Mouse (Mus musculus): Measurements from ENCODE around the gene Gm5725. TPM values are rescaled to one million over a fixed set of nuclear protein-coding genes. Genes with fewer than 3 reads are reported as not detected.
"Not testable (repeated sequence)": the region's sequence is repeated elsewhere in the genome, so short reads cannot be mapped to it uniquely, and the experiment has no call there.

Gm5725 gene
- not detected in 2 replicates for polyA plus RNA-seq (2014; fragmentation: Nextera tagmentation; extraction: Ambion mirVana)

GRCm38 (mm10) chr7:21844167-21844566 is at the start of gene Gm5725:
Gene Gm5725, minus strand, starts transcription at chr7:21844267.
- H3K4me2 ChIP-seq (replicated peaks; ENCODE audit: low read depth, low read length); H3K4me1 ChIP-seq (ENCODE audit: control insufficient read depth, insufficient read depth, low read length); H3K27me3 ChIP-seq (ENCODE audit: control insufficient read depth, insufficient read depth, low read length); H3K9ac ChIP-seq (replicated peaks; ENCODE audit: low read depth, low read length); H3K27ac ChIP-seq (ENCODE audit: low read length); ATAC-seq (ENCODE audit: insufficient number of reproducible peaks, insufficient read depth, low FRiP score, low read depth); H3K9me3 ChIP-seq (ENCODE audit: control insufficient read depth, low read depth, low read length); H3K4me3 ChIP-seq (ENCODE audit: low read depth, low read length); H3K36me3 ChIP-seq (ENCODE audit: control insufficient read depth, insufficient read depth, low read length): not testable (repeated sequence)
- no CpG with 5 or more reads among the region's 1 CpGs for WGBS

DNA sequence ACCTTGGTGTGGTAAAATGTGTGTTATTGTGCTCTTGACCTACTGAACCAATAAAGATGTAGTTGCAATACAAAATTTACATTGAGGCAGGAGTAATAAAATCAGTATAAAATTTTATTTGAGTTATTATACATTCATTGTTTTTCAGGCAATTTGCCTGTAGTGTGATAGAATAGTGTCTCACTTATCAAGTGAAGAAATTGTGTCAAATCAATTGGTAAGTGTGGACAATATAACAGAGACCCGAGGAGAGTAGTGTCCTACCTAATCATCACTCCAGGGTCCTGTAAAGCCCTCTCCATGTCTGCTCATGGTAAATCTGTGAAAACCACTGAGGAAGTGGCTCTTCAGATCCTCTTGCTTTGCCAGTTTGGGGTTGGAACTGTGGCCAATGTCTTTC is 12.0 kb downstream of the Gm5725 start, which contains the start of gene Vmn1r135:
Vmn1r135 (plus strand) TSS at position 301 of the 400 bp plus-strand sequence.
- H3K27me3 ChIP-seq (ENCODE audit: control insufficient read depth, insufficient read depth, low read length); H3K4me1 ChIP-seq (ENCODE audit: control insufficient read depth, insufficient read depth, low read length); H3K9ac ChIP-seq (replicated peaks; ENCODE audit: low read depth, low read length); H3K27ac ChIP-seq (ENCODE audit: low read length); H3K4me3 ChIP-seq (ENCODE audit: low read depth, low read length); H3K36me3 ChIP-seq (ENCODE audit: control insufficient read depth, insufficient read depth, low read length); ATAC-seq (ENCODE audit: insufficient number of reproducible peaks, insufficient read depth, low FRiP score, low read depth); H3K4me2 ChIP-seq (replicated peaks; ENCODE audit: low read depth, low read length); H3K9me3 ChIP-seq (ENCODE audit: control insufficient read depth, low read depth, low read length): not testable (repeated sequence)
- WGBS: no CpG with 5 or more reads among the region's 1 CpGs

GRCm38 (mm10) chr7:21796628-21797027 is 47.4 kb downstream of the Gm5725 start, which contains the start of gene Gm4177:
Gene Gm4177, minus strand, starts transcription at chr7:21796728.
- H3K36me3 ChIP-seq (ENCODE audit: control insufficient read depth, insufficient read depth, low read length); H3K27ac ChIP-seq (ENCODE audit: low read length); H3K4me2 ChIP-seq (replicated peaks; ENCODE audit: low read depth, low read length); H3K27me3 ChIP-seq (ENCODE audit: control insufficient read depth, insufficient read depth, low read length); H3K4me1 ChIP-seq (ENCODE audit: control insufficient read depth, insufficient read depth, low read length); ATAC-seq (ENCODE audit: insufficient number of reproducible peaks, insufficient read depth, low FRiP score, low read depth); H3K9me3 ChIP-seq (ENCODE audit: control insufficient read depth, low read depth, low read length); H3K9ac ChIP-seq (replicated peaks; ENCODE audit: low read depth, low read length); H3K4me3 ChIP-seq (ENCODE audit: low read depth, low read length): not testable (repeated sequence)
- WGBS: no CpG with 5 or more reads among the region's 3 CpGs

Other genes starting within 250 kb of the Gm5725 start
- gene Vmn1r132, start 230.2 kb downstream of the Gm5725 start, polyA plus RNA-seq (2014; fragmentation: Nextera tagmentation; extraction: Ambion mirVana): not detected in 2 replicates
- not detected in 2 replicates for gene Gm4175, start 82.8 kb downstream of the Gm5725 start, polyA plus RNA-seq (2014; fragmentation: Nextera tagmentation; extraction: Ambion mirVana)
- not detected in 2 replicates for gene Gm4177, start 47.5 kb downstream of the Gm5725 start, polyA plus RNA-seq (2014; fragmentation: Nextera tagmentation; extraction: Ambion mirVana)
- gene Vmn1r135, start 11.9 kb downstream of the Gm5725 start, polyA plus RNA-seq (2014; fragmentation: Nextera tagmentation; extraction: Ambion mirVana): not detected in 2 replicates
- not detected in 2 replicates for gene Gm5891, start 77.0 kb upstream of the Gm5725 start, polyA plus RNA-seq (2014; fragmentation: Nextera tagmentation; extraction: Ambion mirVana)
- not detected in 2 replicates for gene Vmn1r137, start 150.3 kb upstream of the Gm5725 start, polyA plus RNA-seq (2014; fragmentation: Nextera tagmentation; extraction: Ambion mirVana)
- gene Vmn1r138, start 184.6 kb upstream of the Gm5725 start, polyA plus RNA-seq (2014; fragmentation: Nextera tagmentation; extraction: Ambion mirVana): not detected in 2 replicates
- not detected in 2 replicates for gene Gm6176, start 212.0 kb upstream of the Gm5725 start, polyA plus RNA-seq (2014; fragmentation: Nextera tagmentation; extraction: Ambion mirVana)
- not detected in 2 replicates for gene Vmn1r139, start 224.8 kb upstream of the Gm5725 start, polyA plus RNA-seq (2014; fragmentation: Nextera tagmentation; extraction: Ambion mirVana)